Mouse (Mus musculus) embryonic facial prominence, embryonic 11.5 days (tissue): Measurements from ENCODE around the gene Bmx. TPM values are rescaled to one million over a fixed set of nuclear protein-coding genes. Genes with fewer than 3 reads are reported as not detected.

ENCODE experiments used
- ATAC-seq: fragments of 200-750 bp; cut with Nextera tagmentation; replicated peaks from 2 replicates; pipeline ENCODE4 v1.8.0; 2017; ENCODE audit warnings: low read depth; ENCODE audit not compliant: insufficient number of reproducible peaks, low FRiP score, low TSS enrichment
- DNase-seq: peaks from one replicate; pipeline ENCODE4 v3.0.0-alpha.2; 2015; ENCODE audit warnings: low spot score
- H3K27ac ChIP-seq: fragments of 300-500 bp; sonication (generic); replicated peaks from 2 replicates; pipeline ENCODE4 v1.5.1; 2014; ENCODE audit warnings: mild to moderate bottlenecking, low read depth, low read length, control low read depth
- H3K27me3 ChIP-seq: fragments of 300-500 bp; sonication (generic); 2 replicates; pipeline ENCODE4 v1.6.1; 2014; ENCODE audit warnings: mild to moderate bottlenecking, low read length, moderate library complexity, mixed read lengths; ENCODE audit not compliant: control insufficient read depth, insufficient read depth
- H3K36me3 ChIP-seq: fragments of 300-500 bp; sonication (generic); replicated peaks from 2 replicates; pipeline ENCODE4 v1.6.1; 2014; ENCODE audit warnings: low read depth, mild to moderate bottlenecking, low read length, moderate library complexity, mixed read lengths; ENCODE audit not compliant: control insufficient read depth, insufficient read depth
- H3K4me1 ChIP-seq: fragments of 300-500 bp; sonication (generic); 2 replicates; pipeline ENCODE4 v1.6.1; 2014; ENCODE audit warnings: low read length, mixed read lengths; ENCODE audit not compliant: control insufficient read depth, insufficient read depth
- H3K4me2 ChIP-seq: fragments of 300-500 bp; sonication (generic); 2 replicates; pipeline ENCODE4 v1.6.1; 2014; ENCODE audit warnings: low read depth, mild to moderate bottlenecking, control low read depth, low read length, moderate library complexity
- H3K4me3 ChIP-seq: fragments of 300-500 bp; sonication (generic); 2 replicates; pipeline ENCODE4 v1.5.1; 2014; ENCODE audit warnings: low read depth, low read length, control low read depth
- H3K9ac ChIP-seq: fragments of 300-500 bp; sonication (generic); replicated peaks from 2 replicates; pipeline ENCODE4 v1.6.1; 2014; ENCODE audit warnings: mild to moderate bottlenecking, control low read depth, low read length
- H3K9me3 ChIP-seq: fragments of 300-500 bp; sonication (generic); replicated peaks from 2 replicates; pipeline ENCODE4 v1.6.1; 2016; ENCODE audit warnings: mild to moderate bottlenecking, low read length, inconsistent platforms, mixed read lengths; ENCODE audit not compliant: control insufficient read depth
- WGBS: fragments of 180-500 bp; shearing (Covaris S2); extraction: QIAGEN DNeasy Blood & Tissue Kit; methylation state at CpG from one replicate; pipeline ENCODE4 v1.1.7; 2014; 5-methylcytosine and 5-hydroxymethylcytosine counted together
- polyA plus RNA-seq: library from polyadenylated mRNA; unstranded; fragments of >200 nt; fragmentation: Nextera tagmentation; extraction: Ambion mirVana; gene quantifications from 2 replicates; pipeline ENCODE4 v1.2.1, GENCODE M21; 2014

The Bmx gene
- polyA plus RNA-seq, 1 experiment from 2014 or later: 0.59 TPM

DNA sequence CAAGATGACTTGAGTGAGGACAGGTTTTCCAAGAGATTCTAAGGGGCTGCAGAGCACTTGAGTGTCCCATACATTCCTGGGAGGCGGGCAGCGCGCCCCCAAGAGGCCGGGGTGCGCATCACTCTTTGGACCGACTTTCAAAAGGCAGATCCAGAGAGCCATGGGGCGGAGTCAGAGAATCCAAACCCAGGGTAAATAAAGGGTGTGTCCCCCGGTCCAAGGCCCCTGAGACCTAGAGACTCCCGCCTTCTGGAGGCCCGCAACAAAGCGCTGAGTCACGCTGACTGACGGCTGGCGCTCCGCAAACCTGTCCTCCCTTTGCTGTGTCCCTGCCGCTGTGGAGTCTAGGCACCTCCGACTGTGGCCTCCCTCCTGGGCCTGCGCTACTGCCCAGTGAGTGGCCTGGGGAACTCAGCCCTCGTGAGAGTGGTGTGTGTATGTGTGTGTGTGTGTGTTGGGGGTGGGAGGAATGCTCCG, 11.3 kb upstream of the Bmx start, which contains the start of gene Pir:
Pir (plus strand) TSS at position 87 of the 477 bp plus-strand sequence.
- H3K27ac ChIP-seq: no peak within 1 kb of the TSS
- DNase-seq (peak; percentile 62), ATAC-seq (peak; percentile 89)
- H3K27me3 ChIP-seq: no peaks in the 10 kb centered on the region
- peak within 1 kb of the TSS; percentile 39 for H3K9ac ChIP-seq
- peak within 1 kb of the TSS; percentile 28 for H3K4me3 ChIP-seq
- no peaks in the 10 kb centered on the region for H3K36me3 ChIP-seq
- H3K9me3 ChIP-seq: no peaks in the 10 kb centered on the region
- peak within 1 kb of the TSS; percentile 49 for H3K4me2 ChIP-seq
- no peaks in the 10 kb centered on the region for H3K4me1 ChIP-seq
- 25% methylated on average over 20 of the region's 20 CpGs for WGBS

DNA sequence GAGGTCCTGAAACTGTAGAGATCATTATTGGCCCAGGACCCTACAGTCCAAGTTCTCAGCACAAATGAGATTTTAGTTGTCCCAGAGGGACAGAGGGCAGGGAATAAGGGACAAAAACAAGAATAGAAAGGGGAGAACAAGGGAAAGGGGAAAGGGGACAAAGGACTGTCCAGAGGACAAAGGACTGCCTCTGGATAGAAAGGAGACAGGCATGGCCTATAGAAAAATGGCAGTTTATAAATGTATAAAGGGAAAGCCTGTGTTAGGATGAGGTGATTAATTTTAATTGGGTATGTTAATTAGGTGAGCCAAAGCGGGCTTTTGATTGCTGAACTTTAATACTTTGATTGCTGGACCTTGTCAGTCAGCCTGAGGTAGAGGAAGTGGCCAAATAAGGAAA, 6.9 kb upstream of the Bmx start:
- H3K27ac ChIP-seq: no peak overlapping the region
- ATAC-seq: no peak

DNA sequence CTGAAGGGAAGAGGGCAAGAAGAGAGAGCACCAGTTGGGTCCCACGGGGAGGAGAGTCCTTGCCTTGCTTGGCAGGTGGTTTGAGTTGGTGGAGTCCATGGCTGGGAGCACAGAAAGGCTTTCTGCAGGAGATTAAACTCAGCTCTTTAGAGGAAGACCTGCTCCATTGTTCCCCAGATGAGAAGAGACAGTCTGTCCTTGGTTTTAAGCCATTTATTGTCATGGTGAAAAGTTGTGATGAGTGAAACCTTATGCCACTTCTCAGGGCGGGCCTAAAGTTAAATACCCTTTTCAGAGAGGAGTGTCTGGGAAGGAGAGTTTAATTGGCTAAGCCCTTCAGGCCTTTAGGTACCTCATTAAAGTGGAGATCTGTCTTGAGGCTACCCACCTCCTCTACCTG, 4.3 kb upstream of the Bmx start:
- H3K4me2 ChIP-seq: no peak overlapping the region
- no peak overlapping the region for H3K27ac ChIP-seq
- DNase-seq (no peak), ATAC-seq (no peak)
- H3K9ac ChIP-seq: no peak overlapping the region
- no peaks in the 10 kb centered on the region for H3K27me3 ChIP-seq
- H3K9me3 ChIP-seq: no peaks in the 10 kb centered on the region
- WGBS: 49% methylated on average over 2 of the region's 2 CpGs
- H3K4me1 ChIP-seq: no peaks in the 10 kb centered on the region
- no peak overlapping the region for H3K4me3 ChIP-seq
- no peaks in the 10 kb centered on the region for H3K36me3 ChIP-seq

More for the DNA sequence above, 6.9 kb upstream of the Bmx start:
- H3K27me3 ChIP-seq: no peaks in the 10 kb centered on the region
- no peak overlapping the region for H3K4me3 ChIP-seq
- no peaks in the 10 kb centered on the region for H3K4me1 ChIP-seq
- no peak for DNase-seq
- no peak overlapping the region for H3K4me2 ChIP-seq
- no peak overlapping the region for H3K9ac ChIP-seq
- WGBS: 53% methylated on average over 1 of the region's 1 CpGs
- no peaks in the 10 kb centered on the region for H3K36me3 ChIP-seq
- H3K9me3 ChIP-seq: no peaks in the 10 kb centered on the region

DNA sequence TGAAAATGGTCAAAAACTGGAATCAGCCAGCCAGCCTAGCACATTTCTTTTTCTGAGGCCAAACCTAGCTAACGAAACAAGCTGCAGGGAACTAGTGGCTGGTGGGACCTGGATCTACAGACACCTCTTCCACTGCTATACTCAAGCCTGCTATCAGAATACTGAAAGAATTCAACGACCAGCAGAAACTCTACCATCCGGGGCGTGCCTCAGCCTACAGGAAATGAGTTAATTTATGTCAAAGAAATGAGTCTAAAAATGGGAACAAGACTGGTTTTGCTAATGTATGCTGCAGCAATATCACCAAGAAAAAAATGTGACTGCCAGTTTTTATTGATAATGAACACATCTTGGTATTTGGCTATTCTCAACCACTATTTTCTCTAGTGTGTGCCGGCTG, 669 bp upstream of the Bmx start:
- ATAC-seq: no peak
- Histone ChIP-seq H3K9ac (no peak overlapping the region), H3K4me3 (no peak overlapping the region), H3K27ac (no peak overlapping the region), H3K4me2 (no peak overlapping the region), H3K4me1 (no peaks in the 10 kb centered on the region), H3K36me3 (no peaks in the 10 kb centered on the region), H3K27me3 (no peaks in the 10 kb centered on the region), H3K9me3 (no peaks in the 10 kb centered on the region)
- DNase-seq: no peak
- 80% methylated on average over 5 of the region's 5 CpGs for WGBS

DNA sequence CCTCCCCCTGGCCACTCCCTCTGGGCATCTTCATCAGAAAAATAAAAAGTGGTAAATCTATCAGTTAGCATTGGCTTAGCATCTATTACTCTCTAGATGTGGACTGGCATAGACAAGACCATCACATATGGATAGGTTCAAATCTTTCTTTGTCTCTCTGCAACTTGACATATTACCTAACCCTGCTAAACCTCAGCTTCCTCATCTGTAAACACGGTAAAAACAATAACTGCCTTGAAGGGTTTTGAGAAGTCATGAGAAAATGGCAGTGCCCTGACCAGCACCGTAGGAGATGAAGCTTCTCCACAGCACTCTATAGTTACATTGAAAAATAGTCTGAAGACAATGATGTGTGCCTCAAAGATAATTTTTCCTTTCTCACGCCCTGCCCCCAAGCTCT, 1.5 kb downstream of the Bmx start:
- Histone ChIP-seq H3K36me3 (no peaks in the 10 kb centered on the region), H3K27me3 (no peaks in the 10 kb centered on the region), H3K4me2 (no peak overlapping the region), H3K4me3 (no peak overlapping the region), H3K27ac (no peak overlapping the region), H3K9ac (no peak overlapping the region), H3K9me3 (no peaks in the 10 kb centered on the region), H3K4me1 (no peaks in the 10 kb centered on the region)
- DNase-seq: no peak
- WGBS: 81% methylated on average over 3 of the region's 3 CpGs
- ATAC-seq: no peak

DNA sequence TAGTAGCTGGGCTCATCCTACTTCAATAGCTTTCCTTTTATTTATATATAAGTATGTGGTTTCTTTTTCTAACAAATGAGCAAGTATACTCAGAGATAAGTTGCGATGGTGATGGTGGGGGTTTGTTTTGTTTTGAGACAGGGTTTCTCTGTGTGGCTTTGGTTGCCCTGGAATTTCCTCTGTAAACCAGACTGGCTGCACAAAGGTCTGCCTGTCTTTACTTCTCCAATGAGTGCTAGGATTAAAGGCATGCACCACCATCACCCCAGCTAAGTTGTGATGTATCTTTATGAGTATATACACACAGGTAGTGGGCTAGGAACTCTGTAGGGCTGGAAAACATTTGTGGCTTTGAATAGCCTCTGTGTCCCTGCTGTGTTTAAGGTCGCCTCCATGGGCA, 11.3 kb downstream of the Bmx start:
- WGBS: 41% methylated on average over 2 of the region's 2 CpGs
- Histone ChIP-seq H3K4me3 (no peak overlapping the region), H3K9ac (no peak overlapping the region), H3K9me3 (no peaks in the 10 kb centered on the region), H3K27ac (no peak overlapping the region), H3K4me2 (no peak overlapping the region), H3K27me3 (no peaks in the 10 kb centered on the region), H3K4me1 (no peaks in the 10 kb centered on the region), H3K36me3 (no peaks in the 10 kb centered on the region)
- DNase-seq (peak; percentile 4), ATAC-seq (no peak)

DNA sequence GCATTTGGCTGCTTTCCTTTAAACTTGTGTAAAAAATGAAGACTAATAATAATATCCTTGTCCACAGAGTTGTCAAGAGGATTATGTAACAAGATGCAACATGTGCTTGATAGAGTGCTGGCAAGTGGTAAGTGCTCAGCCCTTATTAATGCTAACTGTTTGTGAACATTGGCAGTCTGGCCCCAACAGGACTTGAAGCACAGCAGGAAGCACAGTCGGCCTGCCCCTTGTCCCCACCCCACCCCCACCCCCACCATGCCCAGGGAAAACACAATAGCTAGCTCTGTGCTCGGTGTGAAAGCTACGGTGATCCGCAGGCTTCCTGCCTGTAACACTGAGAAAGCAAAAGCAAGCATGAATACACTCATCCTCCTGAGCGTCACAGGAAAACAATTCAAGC, 12.3 kb downstream of the Bmx start:
- WGBS: 21% methylated on average over 5 of the region's 5 CpGs
- ATAC-seq (no peak), DNase-seq (peak; percentile 22)
- Histone ChIP-seq H3K4me3 (no peak overlapping the region), H3K36me3 (no peaks in the 10 kb centered on the region), H3K4me1 (no peaks in the 10 kb centered on the region), H3K4me2 (no peak overlapping the region), H3K27ac (no peak overlapping the region), H3K27me3 (no peaks in the 10 kb centered on the region), H3K9me3 (no peaks in the 10 kb centered on the region), H3K9ac (no peak overlapping the region)

DNA sequence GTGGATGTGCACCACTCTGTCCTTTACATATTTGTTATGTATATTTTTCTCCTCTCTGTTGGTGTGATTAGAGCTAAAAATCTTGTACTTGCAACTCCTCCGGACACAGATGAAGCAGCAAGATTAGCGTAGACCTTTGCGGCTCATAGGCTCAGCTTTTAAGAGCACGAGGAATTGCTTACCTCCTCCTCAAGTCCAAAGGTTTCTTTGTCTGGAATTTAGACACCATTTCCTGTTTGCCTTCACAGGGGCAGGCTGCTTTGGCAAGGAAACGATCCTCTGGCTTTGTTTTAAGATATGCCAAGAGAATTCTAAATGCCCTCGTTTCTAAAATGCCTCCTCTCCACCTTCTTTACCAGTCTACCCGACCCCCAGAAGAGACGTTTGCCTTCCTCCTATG, 24.6 kb downstream of the Bmx start:
- H3K4me1 ChIP-seq: no peaks in the 10 kb centered on the region
- DNase-seq (no peak), ATAC-seq (no peak)
- 50% methylated on average over 8 of the region's 8 CpGs for WGBS
- no peaks in the 10 kb centered on the region for H3K27me3 ChIP-seq
- no peak overlapping the region for H3K4me2 ChIP-seq
- no peaks in the 10 kb centered on the region for H3K9me3 ChIP-seq
- no peak overlapping the region for H3K4me3 ChIP-seq
- no peaks in the 10 kb centered on the region for H3K36me3 ChIP-seq
- H3K27ac ChIP-seq: no peak overlapping the region
- H3K9ac ChIP-seq: no peak overlapping the region
